Mouse (Mus musculus) embryonic fibroblast, embryonic 13.5 days (primary cell): ENCODE measurements around the gene Zkscan8. TPM values are rescaled to one million over a fixed set of nuclear protein-coding genes. Genes with fewer than 3 reads are reported as not detected.
A peak's percentile ranks its signal among the peaks of the same experiment; 100 is the strongest.
"Not testable (repeated sequence)": the region's sequence is repeated elsewhere in the genome, so short reads cannot be mapped to it uniquely, and the experiment has no call there.

ENCODE experiments used
- H3K27ac ChIP-seq: 2 replicates; pipeline ENCODE4 v1.5.1; 2012; ENCODE audit warnings: low read length, control low read depth, inconsistent platforms; ENCODE audit not compliant: insufficient read depth
- H3K4me1 ChIP-seq: 2 replicates; pipeline ENCODE4 v1.6.1; 2011; ENCODE audit warnings: low read length; ENCODE audit not compliant: control insufficient read depth, insufficient read depth
- H3K4me3 ChIP-seq: 2 replicates; pipeline ENCODE4 v1.5.1; 2011; ENCODE audit warnings: mild to moderate bottlenecking, control low read depth, low read length; ENCODE audit not compliant: insufficient read depth
- CTCF ChIP-seq: IDR thresholded peaks from 2 replicates; pipeline ENCODE4 v1.5.1; 2011; ENCODE audit warnings: mild to moderate bottlenecking, control low read depth, low read length, moderate library complexity, borderline replicate concordance; ENCODE audit not compliant: insufficient read depth
- POLR2A ChIP-seq: IDR thresholded peaks from 2 replicates; pipeline ENCODE4 v1.6.1; 2011; ENCODE audit warnings: low read depth, mild to moderate bottlenecking, control low read depth, low read length, moderate library complexity
- polyA plus RNA-seq: library from polyadenylated mRNA; stranded (reverse); fragments of >200 nt; gene quantifications from 2 replicates; pipeline ENCODE4 v1.2.4, GENCODE M21; 2011; ENCODE audit warnings: low read depth; ENCODE audit not compliant: missing spikeins, insufficient read length

Gene Zkscan8
- polyA plus RNA-seq, 1 experiment, result 15.2 TPM

- no peaks in the 10 kb centered on the region for H3K4me1 ChIP-seq
- H3K4me3 ChIP-seq, result no peak overlapping the region
- H3K27ac ChIP-seq, result no peak overlapping the region
- TF ChIP-seq CTCF (no peak), POLR2A (no peak)
Observed at GRCm38 (mm10) chr13:21492847-21493246, 38.1 kb downstream of the Zkscan8 start.

- no peak overlapping the region for H3K27ac ChIP-seq
- no peaks in the 10 kb centered on the region for H3K4me1 ChIP-seq
- H3K4me3 ChIP-seq, result no peak overlapping the region
- no peak for TF ChIP-seq POLR2A
- no peak for TF ChIP-seq CTCF
Observed at GRCm38 (mm10) chr13:21486881-21487280, 44.0 kb downstream of the Zkscan8 start.

GRCm38 (mm10) chr13:21478759-21479670 lies 51.9 kb downstream of the Zkscan8 start, which contains the start of the genes Zkscan4 and Gm10065:
Gene Zkscan4 (plus strand): TSS chr13:21478907.
Gene Gm10065 (minus strand): TSS chr13:21479441.
- Histone ChIP-seq H3K27ac (peak within 1 kb of the TSS; percentile 44), H3K4me3 (peak within 1 kb of the TSS; percentile 60)
- H3K4me1 ChIP-seq, result not testable (repeated sequence)
- TF ChIP-seq POLR2A, result peak; percentile 54; the same call in 1 of the 2 replicates

- H3K4me3 ChIP-seq, result no peak overlapping the region
- TF ChIP-seq CTCF (no peak), POLR2A (no peak)
- peaks cover 2% of the 10 kb centered on the region for H3K4me1 ChIP-seq
- H3K27ac ChIP-seq, result no peak overlapping the region
Observed at GRCm38 (mm10) chr13:21472427-21472826, 58.5 kb downstream of the Zkscan8 start.

- H3K4me3 ChIP-seq, result no peak overlapping the region
- no peak for TF ChIP-seq POLR2A
- TF ChIP-seq CTCF, result no peak
- peaks cover 2% of the 10 kb centered on the region for H3K4me1 ChIP-seq
- H3K27ac ChIP-seq, result no peak overlapping the region
Observed at GRCm38 (mm10) chr13:21469097-21469496, 61.8 kb downstream of the Zkscan8 start.

- H3K4me1 ChIP-seq, result peaks cover 2% of the 10 kb centered on the region
- H3K27ac ChIP-seq, result no peak within 1 kb of the TSS
- TF ChIP-seq POLR2A, result peak; percentile 91
- TF ChIP-seq CTCF, result no peak
- peak within 1 kb of the TSS; percentile 58 for H3K4me3 ChIP-seq
Observed at GRCm38 (mm10) chr13:21468061-21469019, 62.6 kb downstream of the Zkscan8 start, which contains the start of gene Nkapl. Gene Nkapl (minus strand): TSS chr13:21468509.

- TF ChIP-seq POLR2A, result no peak
- TF ChIP-seq CTCF, result no peak
Observed at GRCm38 (mm10) chr13:21467336-21467735, 63.6 kb downstream of the Zkscan8 start.

More at GRCm38 (mm10) chr13:21467336-21467735, 63.6 kb downstream of the Zkscan8 start:
- Histone ChIP-seq H3K4me1 (peaks cover 2% of the 10 kb centered on the region), H3K4me3 (no peak overlapping the region), H3K27ac (no peak overlapping the region)

Other genes starting within 250 kb of the Zkscan8 start
- not detected in 2 replicates for gene Gpx5, start 238.4 kb downstream of the Zkscan8 start, polyA plus RNA-seq
- gene Gpx6, start 219.0 kb downstream of the Zkscan8 start, polyA plus RNA-seq, result not detected in 2 replicates
- gene Olfr1367, start 184.2 kb downstream of the Zkscan8 start, polyA plus RNA-seq, result not detected in 2 replicates
- 6.2 and 8.7 TPM in 2 replicates for gene Zscan12, start 168.3 kb downstream of the Zkscan8 start, polyA plus RNA-seq
- gene Zkscan3, start 128.4 kb downstream of the Zkscan8 start, polyA plus RNA-seq, result 52.5 and 60.7 TPM in 2 replicates
- gene Pgbd1, start 90.1 kb downstream of the Zkscan8 start, polyA plus RNA-seq, result 0.77 and 0.92 TPM in 2 replicates
- 28.1 and 38.0 TPM in 2 replicates for gene Zscan26, start 77.4 kb downstream of the Zkscan8 start, polyA plus RNA-seq
- gene Nkapl, start 62.6 kb downstream of the Zkscan8 start, polyA plus RNA-seq, result 0.78 and 1.4 TPM in 2 replicates
- 0.58 and 1.0 TPM in 2 replicates for gene Zkscan4, start 52.2 kb downstream of the Zkscan8 start, polyA plus RNA-seq
- not detected in 2 replicates for gene Gm10065, start 51.7 kb downstream of the Zkscan8 start, polyA plus RNA-seq
- gene AK157302, start 35.9 kb downstream of the Zkscan8 start, polyA plus RNA-seq, result 0.40 and 0.73 TPM in 2 replicates
- gene Gm11273, start 29.7 kb downstream of the Zkscan8 start, polyA plus RNA-seq, result 3.1 TPM in 1 of 2 replicates, not detected in the other
- gene Olfr1366, start 11.7 kb upstream of the Zkscan8 start, polyA plus RNA-seq, result not detected in 2 replicates
- 0.12 and 0.44 TPM in 2 replicates for gene Olfr1535, start 28.8 kb upstream of the Zkscan8 start, polyA plus RNA-seq
- not detected in 2 replicates for gene Olfr1364, start 50.6 kb upstream of the Zkscan8 start, polyA plus RNA-seq
- gene Olfr1362, start 82.9 kb upstream of the Zkscan8 start, polyA plus RNA-seq, result not detected in 2 replicates
- gene Olfr11, start 111.4 kb upstream of the Zkscan8 start, polyA plus RNA-seq, result not detected in 2 replicates
- gene Olfr1361, start 132.3 kb upstream of the Zkscan8 start, polyA plus RNA-seq, result not detected in 2 replicates
- gene Olfr1360, start 146.3 kb upstream of the Zkscan8 start, polyA plus RNA-seq, result not detected in 2 replicates
- not detected in 2 replicates for gene Olfr1359, start 167.0 kb upstream of the Zkscan8 start, polyA plus RNA-seq
- 3.5 TPM in 1 of 2 replicates, not detected in the other for gene Hist1h2bl, start 185.0 kb upstream of the Zkscan8 start, polyA plus RNA-seq
- gene Hist1h2ai, start 185.3 kb upstream of the Zkscan8 start, polyA plus RNA-seq, result 5.0 TPM in 1 of 2 replicates, not detected in the other
- 3.4 TPM in 1 of 2 replicates, not detected in the other for gene Hist1h3h, start 186.5 kb upstream of the Zkscan8 start, polyA plus RNA-seq
- 5.5 and 9.1 TPM in 2 replicates for gene Hist1h2bm, start 190.9 kb upstream of the Zkscan8 start, polyA plus RNA-seq
- gene Hist1h4j, start 203.9 kb upstream of the Zkscan8 start, polyA plus RNA-seq, result 2.6 and 4.1 TPM in 2 replicates
- gene Hist1h4k, start 219.4 kb upstream of the Zkscan8 start, polyA plus RNA-seq, result 1.9 and 7.3 TPM in 2 replicates
- gene Hist1h2ak, start 222.7 kb upstream of the Zkscan8 start, polyA plus RNA-seq, result 5.3 TPM in 1 of 2 replicates, not detected in the other
- gene Hist1h2bn, start 223.0 kb upstream of the Zkscan8 start, polyA plus RNA-seq, result 2.4 and 9.6 TPM in 2 replicates
- gene Hist1h1b, start 249.5 kb upstream of the Zkscan8 start, polyA plus RNA-seq, result 2.3 and 7.8 TPM in 2 replicates